Mouse (Mus musculus) forebrain, embryonic 13.5 days (tissue): ENCODE measurements around the gene Nqo2. TPM values are rescaled to one million over a fixed set of nuclear protein-coding genes. Genes with fewer than 3 reads are reported as not detected.
A peak's percentile ranks its signal among the peaks of the same experiment; 100 is the strongest.
"Not testable (repeated sequence)": the region's sequence is repeated elsewhere in the genome, so short reads cannot be mapped to it uniquely, and the experiment has no call there.

Experiments used
- ATAC-seq: fragments of 200-750 bp; cut with Nextera tagmentation; 2 replicates; pipeline ENCODE4 v1.8.0; 2017
- H3K27ac ChIP-seq: fragments of 300-500 bp; sonication (generic); 2 replicates; pipeline ENCODE4 v1.5.1; 2015; ENCODE audit warnings: inconsistent platforms, mild to moderate bottlenecking, moderate library complexity
- H3K27me3 ChIP-seq: fragments of 300-500 bp; sonication (generic); 2 replicates; pipeline ENCODE4 v1.6.1; 2015; ENCODE audit warnings: mild to moderate bottlenecking, inconsistent platforms
- H3K36me3 ChIP-seq: fragments of 300-500 bp; sonication (generic); 2 replicates; pipeline ENCODE4 v1.6.1; 2015; ENCODE audit warnings: mild to moderate bottlenecking, inconsistent platforms; ENCODE audit not compliant: poor library complexity, severe bottlenecking
- H3K4me1 ChIP-seq: fragments of 300-500 bp; sonication (generic); 2 replicates; pipeline ENCODE4 v1.6.1; 2015; ENCODE audit warnings: inconsistent platforms
- H3K4me2 ChIP-seq: fragments of 300-500 bp; sonication (generic); 2 replicates; pipeline ENCODE4 v1.6.1; 2015; ENCODE audit warnings: inconsistent platforms, mild to moderate bottlenecking, moderate library complexity
- H3K4me3 ChIP-seq: fragments of 300-500 bp; sonication (generic); 2 replicates; pipeline ENCODE4 v1.5.1; 2015; ENCODE audit warnings: mild to moderate bottlenecking, inconsistent platforms
- H3K9ac ChIP-seq: fragments of 300-500 bp; sonication (generic); 2 replicates; pipeline ENCODE4 v1.6.1; 2015; ENCODE audit warnings: mild to moderate bottlenecking, inconsistent platforms
- H3K9me3 ChIP-seq: fragments of 300-500 bp; sonication (generic); replicated peaks from 2 replicates; pipeline ENCODE4 v1.6.1; 2016; ENCODE audit warnings: inconsistent platforms
- WGBS: fragments of 180-500 bp; shearing (Covaris S2); methylation state at CpG from one replicate; pipeline ENCODE4 v1.1.7; 2015; 5-methylcytosine and 5-hydroxymethylcytosine counted together
- polyA plus RNA-seq: library from polyadenylated mRNA; unstranded; fragments of >200 nt; fragmentation: Nextera tagmentation; extraction: Ambion mirVana; gene quantifications from 2 replicates; pipeline ENCODE4 v1.2.1, GENCODE M21; 2015

The Nqo2 gene
- 8.3 and 9.7 TPM in 2 replicates for polyA plus RNA-seq

GRCm38 (mm10) chr13:33964206-33965046, at the start of gene Nqo2:
TSS of gene Nqo2 (plus strand) at chr13:33964687.
- Histone ChIP-seq H3K4me2 (peak within 1 kb of the TSS; percentile 75), H3K27me3 (no peaks in the 10 kb centered on the region), H3K4me3 (peak within 1 kb of the TSS; percentile 54), H3K36me3 (no peaks in the 10 kb centered on the region), H3K4me1 (peaks cover 6% of the 10 kb centered on the region), H3K27ac (peak within 1 kb of the TSS; percentile 67; the same call in 1 of the 2 replicates), H3K9ac (peak within 1 kb of the TSS; percentile 66), H3K9me3 (no peaks in the 10 kb centered on the region)
- WGBS: 4% methylated on average over 22 of the region's 22 CpGs
- peak; percentile 90 for ATAC-seq

GRCm38 (mm10) chr13:33921041-33921440, 43.4 kb upstream of the Nqo2 start:
- Histone ChIP-seq H3K4me3 (no peak overlapping the region), H3K9ac (no peak overlapping the region), H3K27ac (no peak overlapping the region), H3K4me2 (no peak overlapping the region), H3K4me1 (no peaks in the 10 kb centered on the region), H3K36me3 (peaks cover 32% of the 10 kb centered on the region), H3K27me3 (no peaks in the 10 kb centered on the region), H3K9me3 (no peaks in the 10 kb centered on the region)
- WGBS: 87% methylated on average over 6 of the region's 6 CpGs
- ATAC-seq: no peak

- no peaks in the 10 kb centered on the region for H3K9me3 ChIP-seq
- no peak overlapping the region for H3K4me3 ChIP-seq
- H3K9ac ChIP-seq: no peak overlapping the region
- H3K4me1 ChIP-seq: no peaks in the 10 kb centered on the region
- H3K36me3 ChIP-seq: peaks cover 32% of the 10 kb centered on the region
- ATAC-seq: no peak
- no peak overlapping the region for H3K27ac ChIP-seq
- H3K4me2 ChIP-seq: no peak overlapping the region
- WGBS: 88% methylated on average over 5 of the region's 5 CpGs
- no peaks in the 10 kb centered on the region for H3K27me3 ChIP-seq
These were observed 42.8 kb upstream of the Nqo2 start for GRCm38 (mm10) chr13:33921699-33922098.

- Histone ChIP-seq H3K27me3 (no peaks in the 10 kb centered on the region), H3K36me3 (no peaks in the 10 kb centered on the region), H3K9me3 (no peaks in the 10 kb centered on the region), H3K9ac (no peak overlapping the region), H3K27ac (no peak overlapping the region), H3K4me1 (peaks cover under 1% of the 10 kb centered on the region; the same call in 1 of the 2 replicates), H3K4me2 (no peak overlapping the region), H3K4me3 (no peak overlapping the region)
- 84% methylated on average over 2 of the region's 2 CpGs for WGBS
- no peak for ATAC-seq
These were observed 34.2 kb upstream of the Nqo2 start for GRCm38 (mm10) chr13:33930281-33930680.

- H3K9me3 ChIP-seq: no peaks in the 10 kb centered on the region
- no peak for ATAC-seq
- no peak overlapping the region for H3K9ac ChIP-seq
- no peak overlapping the region for H3K27ac ChIP-seq
- H3K27me3 ChIP-seq: no peaks in the 10 kb centered on the region
- 80% methylated on average over 3 of the region's 3 CpGs for WGBS
- no peaks in the 10 kb centered on the region for H3K36me3 ChIP-seq
- no peak overlapping the region for H3K4me2 ChIP-seq
- no peak overlapping the region for H3K4me3 ChIP-seq
- H3K4me1 ChIP-seq: peaks cover 4% of the 10 kb centered on the region; the same call in 1 of the 2 replicates
These were observed 33.6 kb upstream of the Nqo2 start for GRCm38 (mm10) chr13:33930912-33931311.

GRCm38 (mm10) chr13:33934743-33935142, 29.7 kb upstream of the Nqo2 start:
- Histone ChIP-seq H3K9me3 (no peaks in the 10 kb centered on the region), H3K36me3 (no peaks in the 10 kb centered on the region), H3K4me2 (peak overlapping the region; percentile 90; the same call in 1 of the 2 replicates), H3K9ac (no peak overlapping the region), H3K27ac (no peak overlapping the region), H3K4me1 (peaks cover 9% of the 10 kb centered on the region; the same call in 1 of the 2 replicates), H3K27me3 (no peaks in the 10 kb centered on the region), H3K4me3 (no peak overlapping the region)
- no peak for ATAC-seq
- 77% methylated on average over 6 of the region's 6 CpGs for WGBS

- Histone ChIP-seq H3K9me3 (no peaks in the 10 kb centered on the region), H3K4me3 (peak overlapping the region; percentile 53), H3K9ac (peak overlapping the region; percentile 77), H3K4me1 (peaks cover 9% of the 10 kb centered on the region; the same call in 1 of the 2 replicates), H3K27ac (no peak overlapping the region), H3K4me2 (peak overlapping the region; percentile 90), H3K27me3 (no peaks in the 10 kb centered on the region), H3K36me3 (no peaks in the 10 kb centered on the region)
- 2% methylated on average over 44 of the region's 44 CpGs for WGBS
- peak; percentile 92 for ATAC-seq
These were observed 28.9 kb upstream of the Nqo2 start for GRCm38 (mm10) chr13:33935465-33936181.

- H3K27ac ChIP-seq: no peak overlapping the region
- no peaks in the 10 kb centered on the region for H3K27me3 ChIP-seq
- no peak for ATAC-seq
- WGBS: 64% methylated on average over 5 of the region's 5 CpGs
- no peak overlapping the region for H3K4me2 ChIP-seq
- no peaks in the 10 kb centered on the region for H3K9me3 ChIP-seq
- no peak overlapping the region for H3K4me3 ChIP-seq
- no peaks in the 10 kb centered on the region for H3K36me3 ChIP-seq
- no peak overlapping the region for H3K9ac ChIP-seq
- peaks cover 9% of the 10 kb centered on the region; the same call in 1 of the 2 replicates for H3K4me1 ChIP-seq
These were observed 27.3 kb upstream of the Nqo2 start for GRCm38 (mm10) chr13:33937151-33937550.

- H3K9ac ChIP-seq, H3K4me3 ChIP-seq, H3K4me1 ChIP-seq, H3K9me3 ChIP-seq, H3K27me3 ChIP-seq, H3K36me3 ChIP-seq, H3K4me2 ChIP-seq, ATAC-seq, H3K27ac ChIP-seq: not testable (repeated sequence)
These were observed 26.9 kb upstream of the Nqo2 start for GRCm38 (mm10) chr13:33937587-33937986.

GRCm38 (mm10) chr13:33941288-33941808, 23.1 kb upstream of the Nqo2 start:
- no peak overlapping the region for H3K9ac ChIP-seq
- no peaks in the 10 kb centered on the region for H3K9me3 ChIP-seq
- no peak overlapping the region for H3K27ac ChIP-seq
- H3K36me3 ChIP-seq: no peaks in the 10 kb centered on the region
- 92% methylated on average over 5 of the region's 5 CpGs for WGBS
- H3K4me2 ChIP-seq: no peak overlapping the region
- no peaks in the 10 kb centered on the region for H3K4me1 ChIP-seq
- H3K27me3 ChIP-seq: no peaks in the 10 kb centered on the region
- no peak overlapping the region for H3K4me3 ChIP-seq
- no peak for ATAC-seq

- WGBS: 55% methylated on average over 4 of the region's 4 CpGs
- H3K4me1 ChIP-seq: no peaks in the 10 kb centered on the region
- no peak overlapping the region for H3K27ac ChIP-seq
- no peak overlapping the region for H3K9ac ChIP-seq
- no peak overlapping the region for H3K4me3 ChIP-seq
- H3K27me3 ChIP-seq: no peaks in the 10 kb centered on the region
- no peaks in the 10 kb centered on the region for H3K9me3 ChIP-seq
- no peak overlapping the region for H3K4me2 ChIP-seq
- H3K36me3 ChIP-seq: no peaks in the 10 kb centered on the region
- ATAC-seq: no peak
These were observed 22.2 kb upstream of the Nqo2 start for GRCm38 (mm10) chr13:33942212-33942779.
